Mouse (Mus musculus) megakaryocyte-erythroid progenitor cell, adult 5-6 weeks (primary cell): ENCODE measurements around the gene Acsm2. TPM values are rescaled to one million over a fixed set of nuclear protein-coding genes. Genes with fewer than 3 reads are reported as not detected.
"Not testable (repeated sequence)": the region's sequence is repeated elsewhere in the genome, so short reads cannot be mapped to it uniquely, and the experiment has no call there.

Source experiments
- ATAC-seq: replicated peaks from 2 replicates; pipeline ENCODE4 v1.8.0; 2016; ENCODE audit warnings: mild to moderate bottlenecking, inconsistent platforms; ENCODE audit not compliant: severe bottlenecking, poor library complexity, low FRiP score, low TSS enrichment
- total RNA-seq, 2 experiments: library from RNA; stranded (forward) in 1 of 2; stranded (reverse) in 1 of 2; fragments of 200-1000, 215-1000 nt in 1 of 2; fragments of >200 nt in 1 of 2; fragmentation: Nextera tagmentation in 1 of 2; gene quantifications; 2 replicates each; pipeline ENCODE4 v1.2.3; 2014 to 2017

Gene Acsm2
- total RNA-seq, 2 experiments from 2014 or later: not detected

DNA sequence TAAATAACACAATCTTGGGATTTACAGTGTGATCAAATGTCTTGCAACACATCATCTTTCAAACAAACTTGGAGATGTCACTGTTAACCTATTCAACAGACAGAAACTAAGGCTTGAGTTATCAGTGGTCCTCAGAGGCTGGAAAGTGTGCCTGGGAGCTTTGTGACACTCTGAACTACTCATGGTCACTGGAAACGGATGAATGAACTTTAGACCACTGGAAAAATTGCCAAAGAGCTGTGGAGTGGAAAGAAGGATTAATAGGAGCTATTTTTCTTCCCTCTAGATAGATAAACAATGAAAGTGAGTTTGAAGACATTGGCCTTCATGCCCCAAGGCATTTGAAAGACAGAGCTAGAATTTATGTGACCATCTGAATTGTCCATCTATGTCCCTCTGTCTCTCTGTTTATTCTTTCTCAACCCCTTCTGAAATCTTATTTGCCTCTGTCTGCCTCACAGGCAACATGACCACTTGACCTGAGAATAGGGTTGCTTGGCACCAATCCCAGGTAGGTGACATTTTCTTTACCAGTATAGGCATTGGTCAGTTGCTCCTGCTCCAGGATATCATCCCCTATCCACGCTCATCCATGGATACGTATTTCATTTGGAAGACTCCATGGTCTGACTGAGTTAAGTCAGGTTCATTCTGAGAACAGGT lies 5.8 kb downstream of the Acsm2 start:
- ATAC-seq: no peak

DNA sequence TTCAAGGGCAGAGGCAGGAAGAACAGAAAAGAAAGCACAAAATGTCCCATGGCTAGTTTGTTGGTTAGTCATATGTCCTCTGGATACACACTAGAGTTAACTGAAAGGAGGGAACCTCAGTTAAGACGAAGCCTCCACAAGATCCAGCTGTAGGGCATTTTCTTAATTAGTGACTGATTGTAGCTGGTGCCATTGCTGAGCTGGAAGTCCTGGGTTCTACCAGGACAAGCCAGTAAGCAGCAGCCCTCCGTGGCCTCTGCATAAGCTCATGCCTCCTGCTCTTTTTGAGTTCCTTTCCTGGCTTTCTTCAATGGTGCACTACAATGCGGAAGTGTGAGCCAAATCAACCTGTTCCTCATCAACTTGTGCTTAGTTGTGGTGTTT lies 6.3 kb downstream of the Acsm2 start:
- ATAC-seq: no peak

- ATAC-seq: no peak
These were observed 7.3 kb downstream of the Acsm2 start for GRCm38 (mm10) chr7:119561441-119561840.

DNA sequence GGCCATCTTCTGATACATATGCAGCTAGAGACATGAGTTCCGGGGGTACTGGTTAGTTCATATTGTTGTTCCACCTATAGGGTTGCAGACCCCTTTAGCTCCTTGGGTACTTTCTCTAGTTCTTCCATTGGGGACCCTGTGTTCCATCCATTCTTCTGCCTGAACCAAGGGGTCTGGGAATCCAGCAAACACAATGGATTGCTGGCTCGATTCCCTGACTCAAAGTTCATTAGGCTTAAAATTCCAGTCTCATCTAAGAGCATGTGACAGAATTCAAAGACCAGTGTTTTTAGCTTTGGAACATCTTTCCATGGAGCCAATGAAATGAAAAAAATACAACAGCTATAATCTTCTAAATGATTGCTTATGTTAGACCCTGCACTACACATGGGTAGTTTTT lies 8.3 kb downstream of the Acsm2 start:
- ATAC-seq: not testable (repeated sequence)

DNA sequence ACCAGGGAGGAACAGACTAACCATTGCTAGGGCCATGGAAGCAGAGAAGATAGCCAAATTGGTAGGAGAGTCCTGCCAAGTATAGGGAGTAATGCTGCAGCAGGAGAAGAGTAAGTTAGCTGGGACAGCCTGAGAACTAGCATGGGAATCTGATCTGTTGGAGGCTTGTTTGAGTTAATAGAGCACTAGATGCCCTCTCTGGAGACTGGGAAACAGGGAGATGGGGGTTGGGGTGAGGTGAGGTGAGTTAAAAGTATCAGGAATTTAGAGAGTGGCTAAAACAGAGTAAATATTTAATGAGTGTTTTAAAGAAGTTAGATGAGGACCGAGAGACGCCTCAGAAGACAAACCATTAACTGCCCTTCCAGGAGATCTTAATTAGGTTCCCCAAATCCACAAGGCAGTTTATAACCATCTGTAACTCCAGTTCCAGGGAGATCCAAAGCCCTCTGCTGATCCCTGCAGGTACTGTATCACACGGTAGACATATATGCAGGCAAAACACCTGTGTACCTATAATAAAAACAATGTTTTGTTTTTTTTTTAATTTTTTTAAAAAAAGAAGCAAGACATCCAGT lies 40.5 kb downstream of the Acsm2 start:
- no peak for ATAC-seq

DNA sequence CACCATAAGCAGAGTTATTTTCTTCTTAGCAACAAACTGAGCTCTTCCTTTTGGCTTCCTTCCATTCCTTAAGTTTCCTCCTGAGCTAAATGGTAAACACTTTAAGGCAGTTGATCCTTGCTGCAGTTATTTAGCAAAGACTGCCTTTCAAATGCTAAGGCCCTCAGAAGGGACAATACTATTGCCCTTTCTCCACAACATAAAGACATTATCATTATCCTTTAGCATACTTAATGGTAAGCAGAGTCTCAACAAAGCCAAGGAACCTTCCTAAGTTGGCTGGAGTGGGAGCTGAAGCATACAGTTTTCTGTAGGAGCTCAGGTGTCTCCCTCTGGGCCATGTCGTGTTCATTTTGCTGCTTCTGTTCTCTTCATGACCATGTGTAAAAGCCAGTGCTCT lies 41.2 kb downstream of the Acsm2 start:
- no peak for ATAC-seq

DNA sequence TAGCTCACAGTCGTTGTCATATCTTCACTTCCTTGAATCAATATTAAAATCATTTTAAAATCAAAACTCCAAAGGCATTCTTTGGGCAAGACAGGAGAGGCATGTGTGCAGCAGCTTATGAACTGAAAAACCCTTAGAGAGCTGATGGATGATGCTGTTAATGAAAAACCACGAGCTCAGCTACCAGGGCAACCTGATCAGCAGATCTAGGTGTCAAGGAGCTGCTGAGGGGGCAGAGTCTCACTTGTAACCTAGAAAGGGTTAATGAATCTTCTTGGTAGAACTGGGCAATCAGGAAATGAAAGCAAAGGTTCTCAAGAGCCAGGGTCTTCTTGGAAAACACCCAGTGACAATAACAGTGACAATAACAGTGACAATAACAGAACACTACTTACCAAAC lies 42.4 kb downstream of the Acsm2 start:
- no peak for ATAC-seq

DNA sequence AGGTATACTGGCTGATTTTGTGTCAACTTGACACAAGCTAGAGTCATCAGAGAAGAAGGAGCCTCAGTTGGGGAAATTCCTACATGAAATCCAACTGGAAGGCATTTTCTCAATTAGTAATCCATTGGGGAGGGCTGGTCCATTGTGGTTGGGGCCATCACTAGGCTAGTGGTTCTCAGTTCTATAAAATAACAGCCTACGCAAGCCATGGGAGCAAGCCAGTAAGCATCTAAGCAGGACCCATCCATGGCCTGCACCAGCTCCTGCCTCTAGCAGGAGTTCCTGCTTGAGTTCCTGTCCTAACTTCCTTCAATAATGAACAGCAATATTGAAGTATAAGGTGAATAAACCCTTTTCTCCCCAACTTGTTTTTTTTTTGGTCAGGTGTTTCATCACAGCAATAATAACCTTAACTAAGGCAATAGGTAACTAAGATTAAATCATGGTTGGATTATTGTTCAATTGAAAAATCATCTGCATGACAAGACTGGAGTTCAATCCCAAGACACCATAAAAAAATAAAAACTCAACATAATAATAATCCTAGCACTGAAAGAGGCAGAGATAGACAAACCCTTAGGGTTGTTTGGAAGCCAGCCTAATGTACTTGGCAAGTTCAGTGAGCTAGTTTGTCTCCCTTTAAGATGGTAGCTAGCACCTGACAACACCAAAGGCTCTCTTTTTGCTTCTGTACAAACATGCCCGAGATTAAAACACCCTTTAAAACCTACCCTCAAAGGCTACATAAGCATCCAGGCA lies 47.2 kb downstream of the Acsm2 start:
- no peak for ATAC-seq

GRCm38 (mm10) chr7:119601954-119602317 lies 47.8 kb downstream of the Acsm2 start:
- ATAC-seq: no peak

- no peak for ATAC-seq
These were observed 50.9 kb downstream of the Acsm2 start for GRCm38 (mm10) chr7:119604903-119605483.

GRCm38 (mm10) chr7:119605926-119606663 lies 52.0 kb downstream of the Acsm2 start:
- ATAC-seq: no peak

DNA sequence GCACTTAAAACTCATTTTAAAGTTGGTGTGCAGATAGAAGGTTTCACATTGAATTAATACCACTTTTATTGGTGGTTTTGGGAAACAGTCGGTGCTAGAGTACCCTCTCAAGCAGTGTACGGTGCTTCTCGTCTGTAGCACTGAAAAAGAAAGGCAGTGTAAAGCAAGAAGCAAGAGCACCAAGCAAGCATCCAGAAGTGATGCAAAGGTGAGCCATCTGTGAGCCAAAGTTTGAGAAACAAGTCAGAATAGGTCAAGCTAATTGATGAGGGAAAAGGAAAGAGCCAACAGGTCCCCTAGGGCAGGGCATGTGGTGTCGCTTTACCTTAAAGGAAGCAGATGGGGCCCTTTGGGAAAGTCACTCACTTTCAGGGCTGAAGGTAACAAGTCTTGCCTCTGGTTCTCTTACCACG lies 52.5 kb downstream of the Acsm2 start, which contains the start of gene Acsm1:
Acsm1 (plus strand) TSS at position 363 of the 413 bp plus-strand sequence.
- ATAC-seq: no peak

GRCm38 (mm10) chr7:119607796-119608515 lies 53.8 kb downstream of the Acsm2 start:
- no peak for ATAC-seq

- no peak for ATAC-seq
These were observed 62.4 kb downstream of the Acsm2 start for GRCm38 (mm10) chr7:119616531-119616930.

DNA sequence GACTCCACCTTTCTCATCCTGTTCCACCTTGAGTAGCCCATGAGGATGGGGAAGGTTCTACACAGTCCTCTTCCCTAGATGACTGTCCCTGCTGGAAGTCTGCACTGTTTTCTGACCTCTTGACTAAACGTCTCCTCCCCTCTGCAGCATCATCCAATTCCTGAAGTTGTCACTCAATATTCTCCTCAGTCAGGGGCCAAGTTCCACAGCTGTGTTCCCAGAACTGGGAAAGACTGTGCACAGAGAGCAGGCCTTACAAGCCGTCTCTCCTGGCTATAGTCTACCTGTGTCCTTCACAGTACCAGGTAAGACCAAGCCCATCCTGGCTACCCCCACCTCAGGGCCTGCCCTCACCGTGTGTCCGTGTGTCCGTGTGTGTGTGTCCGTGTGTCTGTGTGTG lies 63.5 kb downstream of the Acsm2 start:
- ATAC-seq: no peak

DNA sequence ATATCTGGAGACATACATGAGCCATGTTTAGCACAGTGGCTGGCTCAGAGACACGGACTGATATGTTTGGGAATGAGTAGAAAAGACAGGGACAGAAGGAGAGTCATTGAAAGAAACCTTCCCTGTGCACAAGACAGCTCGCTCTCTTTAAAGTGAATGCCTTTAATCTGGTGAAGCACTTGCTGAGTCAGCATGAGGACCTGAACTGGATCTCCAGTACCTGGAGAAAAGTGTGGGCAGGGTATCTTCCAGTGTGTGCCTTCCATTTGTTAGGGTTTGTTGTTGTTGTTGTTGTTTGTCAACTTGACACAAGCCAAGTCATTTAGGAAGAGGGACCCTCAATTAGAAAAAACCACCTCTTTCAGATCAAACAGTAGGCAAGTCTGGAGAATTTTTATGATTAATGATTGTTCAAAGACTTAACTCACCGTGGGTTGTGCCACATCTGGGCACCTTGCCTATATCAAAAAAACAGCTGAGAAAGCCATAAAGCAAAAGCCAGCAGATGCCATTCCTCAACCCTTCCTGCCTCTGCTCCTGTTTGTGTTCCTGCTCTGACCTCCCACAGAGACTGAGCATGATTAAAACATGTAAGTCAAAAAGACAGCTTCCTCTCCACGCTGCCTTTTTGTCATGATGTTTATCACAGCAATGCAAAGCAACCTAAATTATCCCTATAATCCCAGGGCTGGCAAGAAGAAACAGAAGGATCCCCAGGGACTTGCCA lies 64.2 kb downstream of the Acsm2 start:
- no peak for ATAC-seq

DNA sequence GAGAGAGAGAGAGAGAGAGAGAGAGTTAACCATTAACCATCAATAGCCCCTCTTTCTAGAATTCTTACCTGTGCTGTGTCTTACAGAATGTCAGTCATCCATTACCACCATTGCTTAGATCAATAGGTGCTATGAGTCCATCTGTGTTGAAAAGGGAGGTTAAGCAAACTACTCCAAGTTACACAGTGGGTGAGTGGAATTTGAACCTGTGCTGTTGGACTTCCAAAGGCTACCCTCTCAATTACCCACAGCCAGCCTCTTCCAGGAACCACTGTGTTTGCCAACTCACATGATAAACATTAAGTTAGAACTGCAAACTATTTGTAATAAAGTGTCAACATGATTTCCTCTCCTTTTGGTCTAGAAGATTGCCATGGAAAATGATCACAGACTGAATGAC lies 66.0 kb downstream of the Acsm2 start:
- ATAC-seq: no peak

- no peak for ATAC-seq
These were observed 84.6 kb downstream of the Acsm2 start for GRCm38 (mm10) chr7:119638773-119639172.

DNA sequence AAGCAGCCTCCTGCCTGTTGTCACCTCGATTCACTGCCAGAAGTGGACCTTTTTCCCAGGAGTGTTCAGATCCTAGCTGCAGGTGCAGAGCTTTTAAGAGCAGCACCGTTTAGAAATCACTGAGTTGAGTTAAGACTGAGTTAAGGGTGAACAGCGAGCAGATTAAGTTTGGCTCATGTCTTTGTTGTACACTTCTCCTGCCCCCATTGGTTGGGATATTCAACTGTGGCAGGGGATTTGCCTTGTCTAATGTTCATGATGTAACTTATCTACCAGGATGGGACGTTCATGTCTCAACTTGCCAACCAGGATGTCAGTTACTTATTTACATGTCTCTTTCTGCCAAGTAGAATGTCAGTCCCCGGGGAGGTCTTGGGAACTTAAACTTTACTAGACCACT lies 88.2 kb downstream of the Acsm2 start:
- ATAC-seq: no peak
